Mouse (Mus musculus): ENCODE measurements around the gene Uncx.
"Not testable (repeated sequence)": the region's sequence is repeated elsewhere in the genome, so short reads cannot be mapped to it uniquely, and the experiment has no call there.

Gene Uncx

GRCm38 (mm10) chr5:139565462-139565861 lies 22.2 kb downstream of the Uncx start:
- no peak for DNase-seq

GRCm38 (mm10) chr5:139566640-139567399 lies 23.5 kb downstream of the Uncx start:
- peak; percentile 46 for DNase-seq

GRCm38 (mm10) chr5:139568079-139568478 lies 24.8 kb downstream of the Uncx start:
- DNase-seq = no peak

GRCm38 (mm10) chr5:139572526-139572925 lies 29.2 kb downstream of the Uncx start:
- no peak for DNase-seq

- no peak for DNase-seq
Measured at GRCm38 (mm10) chr5:139573606-139574311, 30.5 kb downstream of the Uncx start.

- DNase-seq = no peak
Measured at GRCm38 (mm10) chr5:139575054-139575453, 31.8 kb downstream of the Uncx start.

- DNase-seq = no peak
Measured at GRCm38 (mm10) chr5:139580171-139580743, 37.0 kb downstream of the Uncx start.

GRCm38 (mm10) chr5:139581308-139581868 lies 38.1 kb downstream of the Uncx start:
- no peak for DNase-seq

GRCm38 (mm10) chr5:139584971-139585747 lies 41.9 kb downstream of the Uncx start:
- DNase-seq = peak; percentile 20

- no peak for DNase-seq
Measured at GRCm38 (mm10) chr5:139585748-139586060, 42.4 kb downstream of the Uncx start.

GRCm38 (mm10) chr5:139587459-139587858 lies 44.2 kb downstream of the Uncx start:
- DNase-seq = not testable (repeated sequence)

GRCm38 (mm10) chr5:139590682-139591360 lies 47.5 kb downstream of the Uncx start:
- DNase-seq = not testable (repeated sequence)

- no peak for DNase-seq
Measured at GRCm38 (mm10) chr5:139592011-139592410, 48.7 kb downstream of the Uncx start.

- DNase-seq = no peak
Measured at GRCm38 (mm10) chr5:139592850-139593249, 49.6 kb downstream of the Uncx start.

- no peak for DNase-seq
Measured at GRCm38 (mm10) chr5:139593746-139594145, 50.5 kb downstream of the Uncx start.

GRCm38 (mm10) chr5:139595001-139595400 lies 51.7 kb downstream of the Uncx start:
- no peak for DNase-seq
